Mouse (Mus musculus): ENCODE data around the gene Fbxl16. TPM values are rescaled to one million over a fixed set of nuclear protein-coding genes. Genes with fewer than 3 reads are reported as not detected.
A peak's percentile ranks its signal among the peaks of the same experiment; 100 is the strongest.

Gene Fbxl16
- total and polyA plus RNA-seq, 2 experiments from 2014 or later, result 45.8 to 143 TPM

GRCm38 (mm10) chr17:25833961-25834594 lies 25.2 kb downstream of the Fbxl16 start:
- Histone ChIP-seq H3K27me3 (ENCODE audit: insufficient read depth, low read length) (no peaks in the 10 kb centered on the region), H3K27ac (peak overlapping the region; percentile 98), H3K4me1 (ENCODE audit: insufficient read depth, low read length) (peaks cover 52% of the 10 kb centered on the region), H3K4me3 (ENCODE audit: low read length) (peak overlapping the region; percentile 66), H3K36me3 (ENCODE audit: insufficient read depth, low read length) (peaks cover 15% of the 10 kb centered on the region), H3K4me2 (ENCODE audit: low read depth, low read length) (peak overlapping the region; percentile 80), H3K9ac (replicated peaks; ENCODE audit: low read length) (peak overlapping the region; percentile 75), H3K9me3 (ENCODE audit: low read length) (no peaks in the 10 kb centered on the region)
- DNase-seq (ENCODE audit: low spot score), result no peak
- 41% methylated on average over 6 of the region's 6 CpGs for WGBS
- no peak for TF ChIP-seq CTCF (IDR thresholded peaks at IDR 0.05; ENCODE audit: low read depth)
- no peak for ATAC-seq

- no peaks in the 10 kb centered on the region for H3K9me3 ChIP-seq (ENCODE audit: low read length)
- DNase-seq (ENCODE audit: low spot score) (no peak), ATAC-seq (no peak)
- no peaks in the 10 kb centered on the region for H3K27me3 ChIP-seq (ENCODE audit: insufficient read depth, low read length)
- H3K4me3 ChIP-seq (ENCODE audit: low read length), result peak overlapping the region; percentile 66
- peaks cover 47% of the 10 kb centered on the region for H3K4me1 ChIP-seq (ENCODE audit: insufficient read depth, low read length)
- H3K9ac ChIP-seq (replicated peaks; ENCODE audit: low read length), result peak overlapping the region; percentile 75
- H3K36me3 ChIP-seq (ENCODE audit: insufficient read depth, low read length), result peaks cover 22% of the 10 kb centered on the region
- H3K4me2 ChIP-seq (ENCODE audit: low read depth, low read length), result peak overlapping the region; percentile 80
- TF ChIP-seq CTCF (IDR thresholded peaks at IDR 0.05; ENCODE audit: low read depth), result no peak
- 80% methylated on average over 12 of the region's 12 CpGs for WGBS
- 0 out of 2 replicates have a peak overlapping the region, but pooled peaks have one; percentile 32 for H3K27ac ChIP-seq
Observed at GRCm38 (mm10) chr17:25834595-25835222, 25.8 kb downstream of the Fbxl16 start.

- H3K4me2 ChIP-seq (ENCODE audit: low read depth, low read length), result peak overlapping the region; percentile 80
- H3K9ac ChIP-seq (replicated peaks; ENCODE audit: low read length), result no peak overlapping the region; the same call in 1 of the 2 replicates
- peaks cover 44% of the 10 kb centered on the region for H3K4me1 ChIP-seq (ENCODE audit: insufficient read depth, low read length)
- 91% methylated on average over 7 of the region's 7 CpGs for WGBS
- H3K27me3 ChIP-seq (ENCODE audit: insufficient read depth, low read length), result no peaks in the 10 kb centered on the region
- no peak overlapping the region for H3K4me3 ChIP-seq (ENCODE audit: low read length)
- DNase-seq (ENCODE audit: low spot score), result no peak
- ATAC-seq, result no peak
- H3K36me3 ChIP-seq (ENCODE audit: insufficient read depth, low read length), result peaks cover 26% of the 10 kb centered on the region
- no peak overlapping the region for H3K27ac ChIP-seq
- no peaks in the 10 kb centered on the region for H3K9me3 ChIP-seq (ENCODE audit: low read length)
- TF ChIP-seq CTCF (IDR thresholded peaks at IDR 0.05; ENCODE audit: low read depth), result no peak
Observed at GRCm38 (mm10) chr17:25835301-25835700, 26.4 kb downstream of the Fbxl16 start.

GRCm38 (mm10) chr17:25835816-25836215 lies 26.9 kb downstream of the Fbxl16 start:
- ATAC-seq, result no peak
- no peak overlapping the region for H3K4me3 ChIP-seq (ENCODE audit: low read length)
- TF ChIP-seq CTCF (IDR thresholded peaks at IDR 0.05; ENCODE audit: low read depth), result no peak
- H3K27me3 ChIP-seq (ENCODE audit: insufficient read depth, low read length), result no peaks in the 10 kb centered on the region
- peaks cover 44% of the 10 kb centered on the region for H3K4me1 ChIP-seq (ENCODE audit: insufficient read depth, low read length)
- 91% methylated on average over 16 of the region's 16 CpGs for WGBS
- peak overlapping the region; percentile 89 for H3K27ac ChIP-seq
- peak overlapping the region; percentile 72 for H3K9ac ChIP-seq (replicated peaks; ENCODE audit: low read length)
- peak overlapping the region; percentile 80 for H3K4me2 ChIP-seq (ENCODE audit: low read depth, low read length)
- H3K36me3 ChIP-seq (ENCODE audit: insufficient read depth, low read length), result peaks cover 26% of the 10 kb centered on the region
- no peaks in the 10 kb centered on the region for H3K9me3 ChIP-seq (ENCODE audit: low read length)
- no peak for DNase-seq (ENCODE audit: low spot score)

GRCm38 (mm10) chr17:25836397-25837075 lies 27.7 kb downstream of the Fbxl16 start:
- no peak for TF ChIP-seq CTCF (IDR thresholded peaks at IDR 0.05; ENCODE audit: low read depth)
- no peaks in the 10 kb centered on the region for H3K27me3 ChIP-seq (ENCODE audit: insufficient read depth, low read length)
- H3K27ac ChIP-seq, result peak overlapping the region; percentile 89
- ATAC-seq, result no peak
- peaks cover 28% of the 10 kb centered on the region for H3K36me3 ChIP-seq (ENCODE audit: insufficient read depth, low read length)
- peaks cover 44% of the 10 kb centered on the region for H3K4me1 ChIP-seq (ENCODE audit: insufficient read depth, low read length)
- DNase-seq (ENCODE audit: low spot score), result peak; percentile 31
- peak overlapping the region; percentile 80 for H3K4me2 ChIP-seq (ENCODE audit: low read depth, low read length)
- H3K9me3 ChIP-seq (ENCODE audit: low read length), result no peaks in the 10 kb centered on the region
- H3K4me3 ChIP-seq (ENCODE audit: low read length), result peak overlapping the region; percentile 47
- WGBS, result 18% methylated on average over 23 of the region's 23 CpGs
- H3K9ac ChIP-seq (replicated peaks; ENCODE audit: low read length), result peak overlapping the region; percentile 72

GRCm38 (mm10) chr17:25837076-25837410 lies 28.2 kb downstream of the Fbxl16 start, which contains the start of gene Rhbdl1:
TSS of gene Rhbdl1 (minus strand) at chr17:25837295.
- peaks cover 39% of the 10 kb centered on the region for H3K4me1 ChIP-seq (ENCODE audit: insufficient read depth, low read length)
- peaks cover 33% of the 10 kb centered on the region for H3K36me3 ChIP-seq (ENCODE audit: insufficient read depth, low read length)
- no peaks in the 10 kb centered on the region for H3K9me3 ChIP-seq (ENCODE audit: low read length)

More at GRCm38 (mm10) chr17:25837076-25837410, 28.2 kb downstream of the Fbxl16 start, which contains the start of gene Rhbdl1:
- peak; percentile 91 for DNase-seq (ENCODE audit: low spot score)
- no peak for TF ChIP-seq CTCF (IDR thresholded peaks at IDR 0.05; ENCODE audit: low read depth)
- whole genome bisulfite sequencing, result 7% methylated on average over 28 of the region's 29 CpGs
- ATAC-seq, result peak; percentile 48
- H3K27me3 ChIP-seq (ENCODE audit: insufficient read depth, low read length), result no peaks in the 10 kb centered on the region
- peak within 1 kb of the TSS; percentile 72 for H3K9ac ChIP-seq (replicated peaks; ENCODE audit: low read length)
- H3K4me3 ChIP-seq (ENCODE audit: low read length), result peak within 1 kb of the TSS; percentile 47
- H3K4me2 ChIP-seq (ENCODE audit: low read depth, low read length), result peak within 1 kb of the TSS; percentile 80
- H3K27ac ChIP-seq, result peak within 1 kb of the TSS; percentile 89

Data from hindbrain, postnatal 0 days (tissue).